Mouse (Mus musculus): Measurements from ENCODE around the gene Gatd1. TPM values are rescaled to one million over a fixed set of nuclear protein-coding genes. Genes with fewer than 3 reads are reported as not detected.

Gatd1 gene
- total RNA-seq, 2 experiments from 2014 or later: 25.5 to 35.3 TPM

DNA sequence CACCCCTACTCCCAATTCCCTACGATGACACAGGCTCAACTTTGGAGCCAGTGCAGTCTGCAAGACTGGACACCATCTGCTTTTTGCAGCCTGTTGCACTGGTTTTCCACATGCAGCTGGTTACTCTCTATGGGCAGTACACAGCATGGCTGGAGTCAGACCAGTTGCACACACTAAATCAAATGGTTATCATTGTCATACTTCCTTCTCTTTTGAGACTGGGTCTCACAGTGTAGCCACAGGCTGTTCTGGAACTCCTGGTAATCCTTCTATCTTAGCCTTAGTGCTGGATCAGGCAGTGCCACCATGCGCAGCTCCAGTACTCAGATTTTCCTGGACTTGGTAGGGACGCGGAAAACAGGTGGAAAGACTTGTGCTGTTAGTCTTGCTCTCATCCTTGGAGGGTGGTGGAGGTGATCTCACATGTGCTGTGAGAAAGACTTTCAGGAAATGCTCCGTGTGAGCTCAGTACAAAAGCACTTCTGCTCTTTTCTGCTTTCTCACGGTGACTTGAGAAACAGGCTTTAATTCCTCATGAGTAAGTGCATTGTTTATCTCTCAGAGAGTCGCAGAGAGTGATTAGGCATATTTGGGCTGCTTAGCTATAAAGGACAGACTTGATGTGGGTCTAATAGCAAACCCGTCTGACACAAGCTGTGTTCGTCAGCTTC lies 21.2 kb downstream of the Gatd1 start:
- peak in 1 of 2 experiments; percentile 29 for DNase-seq (ENCODE audit: low spot score in 2 of 2)

DNA sequence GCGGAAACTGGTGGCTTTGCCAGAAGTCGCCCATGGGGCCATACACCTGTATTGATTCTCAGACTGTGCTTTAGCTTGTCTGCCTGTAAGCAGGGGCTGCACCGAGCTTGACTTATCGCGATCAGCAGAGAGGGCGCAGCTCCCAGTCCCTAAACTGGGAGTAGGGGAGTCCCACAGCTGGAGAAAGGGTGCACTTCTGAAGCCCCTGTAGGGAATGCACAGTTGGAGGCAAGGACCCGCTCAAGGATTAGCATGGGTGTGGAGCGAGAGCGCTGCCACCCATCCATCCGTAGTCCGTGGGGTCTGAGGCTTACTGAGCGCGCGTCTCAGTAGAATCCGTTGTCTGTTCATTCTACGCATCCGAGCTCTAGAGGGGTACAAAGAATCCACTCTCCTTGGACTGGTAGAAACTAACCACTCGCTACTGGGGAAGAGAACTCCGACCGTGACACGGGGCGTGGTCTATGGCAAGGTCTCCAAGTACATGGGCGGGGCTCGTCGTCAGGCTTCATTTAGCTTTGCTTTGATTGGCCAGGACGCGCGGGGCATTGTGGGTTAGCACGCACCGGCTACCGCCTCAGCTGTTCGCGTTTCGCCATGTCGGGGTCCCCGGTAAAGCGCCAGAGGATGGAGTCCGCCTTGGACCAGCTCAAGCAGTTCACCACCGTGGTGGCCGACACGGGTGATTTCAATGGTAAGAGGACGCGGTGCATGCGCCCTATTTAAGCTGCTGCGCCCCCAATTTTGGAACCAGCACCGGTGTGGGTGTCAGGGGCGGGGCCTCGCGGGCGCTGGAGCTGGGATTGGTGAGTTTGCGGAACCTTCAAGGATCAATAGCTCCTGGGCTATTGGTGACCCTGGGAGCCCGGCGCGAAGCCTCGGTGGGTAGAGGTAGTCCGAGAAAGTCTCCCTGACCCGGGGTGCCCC lies 22.0 kb downstream of the Gatd1 start, which contains the start of gene Taldo1:
Gene Taldo1, plus strand, starts transcription at position 575 of the 927 bp plus-strand sequence.
- peak; percentile 93 to 96 for DNase-seq (ENCODE audit: low spot score in 2 of 2)

DNA sequence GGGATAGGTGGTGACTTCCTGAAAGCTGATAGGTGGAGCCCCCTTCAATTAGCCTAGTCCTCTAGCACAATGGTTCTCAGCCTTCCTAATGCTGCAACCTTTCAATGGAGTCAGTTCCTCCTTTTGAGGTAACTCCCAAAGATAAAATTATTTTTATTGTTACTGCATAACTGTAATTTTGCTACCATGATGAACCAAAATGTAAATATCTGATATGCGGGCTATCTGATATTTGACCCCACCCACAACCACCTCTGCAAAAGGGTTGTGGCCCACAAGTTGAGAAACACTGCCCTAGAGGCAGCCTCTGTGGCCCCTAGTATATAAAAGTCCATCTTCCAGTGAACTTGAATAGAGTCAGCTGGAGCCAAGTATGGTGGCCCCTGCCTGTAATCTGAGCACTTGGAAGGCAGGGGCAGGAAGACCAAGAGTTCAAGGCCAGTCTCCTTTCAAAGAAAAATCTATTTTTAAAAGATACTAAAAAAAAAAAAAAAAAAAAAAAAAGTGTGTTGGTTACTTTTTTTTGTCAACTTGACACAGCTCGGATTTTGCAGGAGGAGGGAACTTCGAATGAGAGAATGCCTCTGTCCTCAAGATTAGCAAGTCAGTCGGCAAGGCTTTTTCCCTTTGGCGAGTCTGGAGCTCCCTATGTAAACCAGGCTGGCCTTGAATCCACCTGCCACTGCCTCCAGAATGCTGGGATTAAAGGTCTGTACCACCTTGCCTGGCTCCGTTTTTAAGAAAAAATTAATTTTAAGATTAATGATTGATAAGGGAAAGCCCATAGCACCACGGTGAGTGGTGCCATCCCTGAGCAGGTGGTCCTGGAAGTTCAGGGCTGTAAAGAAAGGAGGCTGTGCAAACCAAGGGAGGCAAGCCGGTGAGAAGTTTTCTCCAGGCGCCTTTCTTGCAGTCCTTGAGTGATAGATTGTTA lies 23.3 kb downstream of the Gatd1 start:
- no peak for DNase-seq (ENCODE audit: low spot score in 2 of 2)

DNA sequence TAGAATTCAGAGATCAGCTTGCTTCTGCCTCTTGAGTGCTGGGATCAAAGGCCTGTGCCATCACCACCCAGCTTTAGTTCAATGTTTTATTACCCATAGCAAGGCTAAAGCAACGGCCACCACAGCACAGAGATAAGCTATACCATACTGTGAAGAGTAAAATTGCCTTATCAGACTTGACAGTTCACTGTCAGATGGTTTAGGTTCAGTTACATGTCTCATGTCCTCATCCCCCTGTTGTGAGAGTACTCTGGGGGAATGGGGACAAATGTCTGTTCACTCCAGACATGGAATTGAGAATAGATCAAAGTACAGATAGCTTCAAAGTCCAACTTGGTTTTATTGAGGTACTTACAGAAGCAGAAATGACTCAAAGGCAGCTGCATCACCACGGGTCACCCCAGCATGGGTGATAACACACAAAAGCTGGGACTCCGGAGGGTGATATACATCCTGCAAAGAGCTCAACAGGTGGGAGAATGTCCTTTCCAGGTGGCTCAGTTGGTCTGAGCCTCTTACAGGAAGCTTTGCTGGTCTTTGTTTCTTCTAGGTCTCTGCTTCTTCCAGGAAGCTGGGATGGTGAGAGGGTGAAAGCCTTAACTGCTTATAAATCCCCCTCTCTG lies 25.3 kb downstream of the Gatd1 start:
- no peak for DNase-seq (ENCODE audit: low spot score in 2 of 2)

DNA sequence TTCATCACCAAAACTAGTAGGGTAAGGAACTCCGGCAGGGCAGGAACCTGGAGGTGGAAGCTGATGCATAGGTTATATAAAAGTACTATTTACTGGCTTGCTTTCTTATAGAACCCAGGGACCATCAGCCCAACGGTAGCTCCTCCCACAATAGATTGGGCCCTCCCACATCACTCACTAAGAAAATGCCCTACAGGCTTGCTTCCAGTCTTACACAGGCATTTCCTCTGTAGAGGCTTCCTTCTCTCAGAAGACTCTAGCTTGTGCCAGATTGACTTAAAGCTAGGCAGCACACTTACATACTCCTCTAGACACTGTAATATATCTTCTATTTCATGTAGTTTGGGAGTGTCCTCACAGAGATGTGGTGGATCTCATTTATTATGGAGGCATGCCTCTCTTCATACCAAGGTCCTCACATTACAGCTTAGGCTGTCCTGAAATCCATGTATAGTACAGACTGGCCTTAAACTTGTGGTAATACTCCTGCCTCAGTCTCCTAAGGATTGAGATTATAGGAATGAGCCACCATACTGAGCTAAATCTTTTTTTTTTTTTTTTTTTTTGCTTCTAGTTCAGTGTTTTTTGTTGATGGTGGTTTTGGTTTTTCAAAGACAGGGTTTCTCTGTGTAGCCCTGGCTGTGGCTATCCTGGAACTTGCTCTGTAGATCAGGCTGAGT lies 26.0 kb downstream of the Gatd1 start:
- DNase-seq (ENCODE audit: low spot score in 2 of 2): no peak

DNA sequence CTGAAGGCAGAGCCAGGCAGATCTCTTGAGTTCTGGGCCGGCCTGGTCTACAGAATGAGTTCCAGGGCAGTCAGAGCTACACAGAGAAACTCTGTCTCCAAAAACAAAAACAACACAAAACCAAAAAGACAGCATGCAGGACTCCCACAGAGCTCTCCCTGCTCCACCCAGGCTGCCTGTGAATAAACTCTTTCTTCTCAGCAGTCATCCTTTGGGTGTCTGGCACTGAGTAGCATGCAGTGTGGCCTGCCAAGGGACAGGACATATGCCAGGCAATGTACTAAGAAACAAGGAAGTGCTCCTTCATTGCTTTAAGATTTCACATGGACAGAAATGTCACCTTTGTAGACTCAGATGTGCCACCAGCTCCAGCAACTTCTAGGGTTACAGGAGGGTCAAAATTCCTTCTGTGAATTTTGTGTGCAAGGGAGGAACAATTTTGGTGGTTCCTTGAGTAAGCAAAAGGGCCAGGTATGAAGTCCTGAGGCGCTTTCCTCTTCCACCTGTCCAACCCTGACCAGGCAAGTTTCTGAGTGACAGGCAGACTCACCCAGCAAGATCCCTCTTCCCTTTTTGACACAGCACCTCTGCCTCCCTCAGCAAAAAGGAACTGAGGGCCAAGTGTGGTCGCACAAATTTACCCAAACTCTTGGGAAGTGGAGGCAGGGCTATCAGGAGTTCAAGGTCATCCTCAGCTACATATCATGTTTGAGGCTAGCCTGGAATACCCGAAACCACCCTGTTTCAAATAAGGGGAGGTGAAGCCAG lies 32.7 kb downstream of the Gatd1 start:
- DNase-seq (ENCODE audit: low spot score in 2 of 2): no peak

DNA sequence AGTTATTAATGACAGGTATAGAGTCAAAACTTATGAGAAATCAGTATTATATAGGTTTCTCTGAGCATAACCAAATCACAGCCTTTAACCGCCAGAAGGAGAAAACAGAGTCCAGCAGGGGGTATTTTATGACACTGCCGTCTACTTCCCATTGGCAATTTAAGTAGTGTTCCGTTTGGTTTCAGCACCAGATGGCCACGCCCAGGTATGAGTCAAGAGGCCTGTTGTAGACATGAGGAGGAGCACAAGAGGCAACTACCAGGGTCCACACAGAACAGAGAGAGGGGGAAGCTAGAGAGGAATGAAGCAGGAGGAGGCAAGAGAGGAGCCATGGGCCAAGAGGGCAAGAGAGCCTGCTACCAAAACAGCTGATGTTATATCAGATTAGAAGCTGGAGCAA lies 34.4 kb downstream of the Gatd1 start:
- DNase-seq (ENCODE audit: low spot score in 2 of 2): no peak

DNA sequence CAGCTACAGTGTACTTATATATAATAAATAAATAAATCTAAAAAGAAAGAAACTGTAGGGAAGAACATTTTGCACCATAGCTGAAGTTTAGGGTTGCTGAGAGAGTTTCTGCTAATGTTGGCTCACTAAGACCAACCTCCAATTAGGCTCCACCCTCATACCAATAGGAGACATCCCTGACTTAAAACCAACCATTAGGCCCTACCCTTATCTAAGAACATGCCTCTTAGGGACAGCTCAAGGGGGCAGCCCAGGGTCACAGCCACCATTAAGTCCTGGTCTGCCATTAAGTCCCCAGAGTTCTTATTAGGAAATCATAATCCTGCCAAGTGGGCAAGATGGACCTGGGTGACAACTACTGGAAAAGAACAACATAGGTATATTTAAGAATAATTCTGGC lies 39.5 kb downstream of the Gatd1 start:
- no peak for DNase-seq (ENCODE audit: low spot score in 2 of 2)

DNA sequence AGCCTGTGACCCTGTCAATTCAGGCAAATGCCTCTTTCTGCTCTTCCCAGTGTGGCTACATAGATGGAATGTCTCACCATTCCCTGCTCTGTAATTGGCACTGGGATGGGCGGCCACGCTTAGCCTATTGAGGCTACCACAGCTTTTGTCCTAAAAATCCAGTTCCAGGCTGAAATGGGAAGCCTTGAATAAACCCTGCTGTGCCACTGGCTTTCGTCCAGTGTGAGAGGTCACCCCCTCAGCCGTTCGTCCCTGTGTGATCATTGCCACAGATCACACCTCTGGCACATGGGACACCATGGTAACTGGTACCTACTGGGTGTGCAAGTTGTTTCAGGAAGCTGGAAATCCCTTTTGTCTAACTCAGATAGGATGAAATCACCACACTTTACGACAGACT lies 40.3 kb downstream of the Gatd1 start:
- no peak for DNase-seq (ENCODE audit: low spot score in 2 of 2)

DNA sequence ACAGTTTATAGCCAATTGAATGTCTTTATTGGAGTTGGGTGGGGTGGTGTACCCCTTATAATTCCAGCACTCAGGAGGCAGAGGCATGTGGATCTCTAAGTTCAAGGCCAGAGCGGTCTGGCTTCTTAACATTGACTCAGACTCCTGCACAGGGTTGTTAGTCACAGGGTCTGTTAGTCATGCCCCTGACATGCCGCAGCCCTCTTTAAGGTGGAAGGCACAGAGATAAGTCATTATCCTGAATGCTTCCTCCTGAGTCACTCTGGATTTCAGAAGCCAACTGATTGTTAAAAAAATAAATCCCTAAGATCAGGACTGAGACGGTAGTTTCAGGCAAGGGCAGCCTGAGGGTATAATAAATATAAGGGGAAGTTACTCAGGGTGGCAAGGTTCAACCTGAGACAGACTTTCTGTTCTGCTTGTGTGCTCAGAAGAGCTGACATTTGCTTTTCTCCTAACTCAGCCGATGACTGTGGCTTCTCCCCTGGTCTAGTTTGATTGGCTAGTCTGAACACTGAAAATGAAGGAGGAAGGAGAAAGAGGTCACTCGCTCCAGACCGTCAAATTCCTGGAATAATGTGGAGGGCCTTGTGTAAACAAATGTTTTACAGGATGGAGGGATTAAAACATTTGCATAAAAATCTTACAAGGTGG lies 41.9 kb downstream of the Gatd1 start:
- DNase-seq (ENCODE audit: low spot score in 2 of 2): no peak

DNA sequence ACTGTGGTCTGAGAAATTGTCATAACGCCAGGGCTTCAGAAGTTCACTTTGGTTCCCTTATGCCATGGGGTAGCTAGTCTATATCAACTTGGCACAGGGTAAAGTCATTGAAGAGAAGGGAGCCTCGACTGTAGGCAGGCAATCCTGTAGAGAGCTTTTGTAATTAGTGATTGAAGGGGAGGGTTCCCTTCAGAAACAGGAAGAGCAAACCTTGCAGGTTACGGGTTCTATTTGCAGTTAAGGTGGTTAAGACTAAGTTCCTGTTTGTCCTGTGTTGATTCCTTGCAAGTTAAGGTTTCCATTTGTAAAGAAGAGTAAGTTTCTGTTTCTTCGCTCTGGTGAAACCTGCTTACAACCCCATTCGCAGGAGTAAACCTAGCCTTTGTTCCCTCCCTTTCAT lies 44.0 kb downstream of the Gatd1 start:
- DNase-seq (ENCODE audit: low spot score in 2 of 2): no peak

DNA sequence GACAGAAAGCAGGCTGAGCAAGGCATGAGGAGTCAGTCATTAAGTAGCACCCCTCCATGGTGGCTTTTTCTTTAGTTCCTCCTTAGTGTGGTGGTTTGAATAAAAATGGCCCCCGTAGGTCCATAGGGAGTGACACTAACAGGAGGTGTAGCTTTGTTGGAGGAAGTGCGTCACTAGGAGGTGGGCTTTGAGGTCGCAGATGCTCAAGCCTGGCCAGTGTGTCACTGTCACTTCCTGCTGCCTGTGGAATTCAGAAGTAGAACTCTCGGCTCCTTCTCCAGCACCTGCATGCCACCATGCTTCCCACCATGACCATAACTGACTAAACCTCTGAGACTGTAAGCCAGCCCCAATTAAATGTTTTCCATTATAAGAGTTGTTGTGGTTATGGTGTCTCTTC lies 46.6 kb downstream of the Gatd1 start:
- no peak for DNase-seq (ENCODE audit: low spot score in 2 of 2)

DNA sequence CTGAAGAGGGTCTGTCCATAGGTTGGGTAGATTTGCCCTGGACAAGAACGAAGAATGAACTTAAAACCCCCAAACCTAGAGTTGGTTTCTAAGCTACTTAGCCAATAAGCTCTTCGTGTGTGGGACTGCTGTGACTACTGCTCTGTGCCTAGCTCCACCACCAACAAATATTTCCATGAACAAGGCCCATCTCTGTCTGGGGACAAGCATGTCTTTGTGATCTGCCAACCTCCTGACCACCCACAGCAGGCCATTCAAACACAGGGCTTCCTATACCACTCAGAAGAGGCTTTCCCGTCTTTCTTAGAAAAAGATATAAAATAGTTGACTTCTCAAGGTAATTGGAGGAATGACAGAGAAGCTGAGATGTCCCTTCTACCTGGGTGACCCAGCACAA lies 48.9 kb downstream of the Gatd1 start:
- no peak for DNase-seq (ENCODE audit: low spot score in 2 of 2)

DNA sequence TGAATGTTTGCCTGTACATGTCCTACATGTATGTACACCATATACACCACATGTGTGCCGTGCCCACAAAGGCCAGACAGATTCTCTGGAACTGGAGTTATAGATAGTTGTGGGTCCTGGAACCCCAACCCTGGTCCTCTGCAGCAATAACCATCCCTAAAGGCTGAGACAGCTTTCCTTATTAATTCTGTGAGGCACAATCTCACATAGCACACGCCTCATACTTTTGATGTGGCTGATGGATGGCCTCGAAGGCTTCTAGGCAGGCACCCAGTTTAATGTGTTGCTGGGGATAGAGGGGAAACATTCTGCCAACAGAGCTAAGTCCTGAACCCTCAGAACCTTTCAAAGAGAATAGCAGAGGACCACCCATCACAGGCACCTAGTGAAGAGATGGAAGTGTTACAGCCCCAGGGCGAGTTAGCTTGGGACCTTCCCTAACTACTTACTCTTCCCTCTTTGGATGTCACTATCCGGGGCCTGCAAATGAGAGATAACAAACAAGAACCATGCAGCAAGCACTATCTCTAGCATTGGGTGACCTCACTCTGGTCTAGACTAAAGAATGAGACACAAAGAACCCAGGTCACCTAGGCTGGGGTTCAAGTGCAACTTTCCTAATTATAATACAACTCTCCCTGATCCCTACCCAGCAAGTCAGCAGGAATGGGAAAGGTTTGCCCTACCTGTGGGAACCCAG lies 49.4 kb downstream of the Gatd1 start:
- no peak for DNase-seq (ENCODE audit: low spot score in 2 of 2)

DNA sequence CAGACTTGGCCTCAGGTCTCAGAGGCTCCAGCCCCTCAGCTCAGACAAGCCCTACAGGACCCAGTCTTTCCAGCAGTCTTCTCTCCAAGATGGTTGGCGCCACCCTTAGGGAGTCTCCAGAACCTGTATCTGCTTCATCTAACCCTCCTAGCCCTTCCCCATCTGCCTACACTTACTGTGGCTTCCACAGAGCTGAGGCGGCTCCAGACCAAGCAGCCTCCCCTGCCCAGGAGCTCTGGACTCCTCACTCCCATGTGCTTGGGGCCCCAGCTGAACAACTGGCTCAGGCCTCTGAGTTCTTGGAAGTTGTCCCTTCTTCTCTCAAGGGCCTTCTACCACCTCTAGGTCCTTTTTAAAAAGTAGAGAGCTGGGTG lies 50.2 kb downstream of the Gatd1 start:
- DNase-seq (ENCODE audit: low spot score in 2 of 2): no peak

DNA sequence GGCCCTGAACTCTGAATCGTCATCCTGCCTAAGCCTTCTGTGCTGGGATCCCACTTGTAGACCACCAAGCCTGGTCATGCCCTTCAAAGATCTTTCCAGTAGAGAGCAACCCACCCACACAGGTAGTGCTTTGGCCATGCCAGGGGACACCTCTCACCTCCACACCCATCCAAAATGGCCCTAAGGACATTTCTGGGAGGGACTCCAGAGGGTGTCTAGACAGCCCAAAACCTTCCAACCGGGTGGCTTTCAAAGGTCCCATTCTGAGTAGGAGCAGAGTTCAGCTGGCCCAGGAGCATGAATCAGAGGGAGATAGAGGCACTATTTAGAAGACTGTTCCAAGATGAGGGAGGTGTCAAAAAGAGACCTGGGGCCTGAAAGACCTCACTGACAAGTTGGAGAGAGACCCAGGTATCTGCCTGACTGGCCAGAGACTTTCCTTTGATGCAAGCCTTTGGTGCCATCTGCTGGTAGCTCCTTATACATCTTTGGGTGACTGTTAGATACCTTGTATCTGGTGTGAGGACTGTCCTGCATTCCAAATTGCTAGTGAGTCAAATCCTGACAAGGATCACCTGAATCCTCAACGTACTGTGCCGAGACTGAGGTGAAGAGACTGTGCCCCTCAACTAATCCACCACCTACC lies 50.7 kb downstream of the Gatd1 start:
- peak; percentile 66 to 67 for DNase-seq (ENCODE audit: low spot score in 2 of 2)

DNA sequence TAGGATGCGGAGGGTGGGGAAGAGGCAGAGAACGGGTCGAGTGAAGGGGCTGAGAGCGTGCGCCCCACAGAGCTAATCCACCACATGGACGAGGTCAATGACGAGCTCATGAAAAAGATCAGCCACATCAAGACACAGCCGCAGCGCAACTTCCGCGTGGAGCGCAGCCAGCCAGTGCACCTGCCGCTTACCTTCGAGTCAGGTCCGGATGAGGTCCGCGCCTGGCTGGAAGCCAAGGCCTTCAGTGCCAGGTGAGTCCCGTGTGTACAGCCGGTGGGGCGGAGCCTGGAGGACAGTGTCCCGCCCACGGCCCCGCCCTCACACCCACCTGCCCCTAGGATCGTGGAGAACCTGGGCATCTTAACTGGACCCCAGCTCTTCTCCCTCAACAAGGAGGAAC lies 52.4 kb downstream of the Gatd1 start:
- DNase-seq (ENCODE audit: low spot score in 2 of 2): no peak

All from adrenal gland, adult 18-20 months (tissue).